Mouse (Mus musculus): ENCODE measurements around the gene Pitpnm1. TPM values are rescaled to one million over a fixed set of nuclear protein-coding genes. Genes with fewer than 3 reads are reported as not detected.
"Not testable (repeated sequence)": the region's sequence is repeated elsewhere in the genome, so short reads cannot be mapped to it uniquely, and the experiment has no call there.

Gene Pitpnm1
- total RNA-seq, 2 experiments from 2014 or later: 185 to 187 TPM

DNA sequence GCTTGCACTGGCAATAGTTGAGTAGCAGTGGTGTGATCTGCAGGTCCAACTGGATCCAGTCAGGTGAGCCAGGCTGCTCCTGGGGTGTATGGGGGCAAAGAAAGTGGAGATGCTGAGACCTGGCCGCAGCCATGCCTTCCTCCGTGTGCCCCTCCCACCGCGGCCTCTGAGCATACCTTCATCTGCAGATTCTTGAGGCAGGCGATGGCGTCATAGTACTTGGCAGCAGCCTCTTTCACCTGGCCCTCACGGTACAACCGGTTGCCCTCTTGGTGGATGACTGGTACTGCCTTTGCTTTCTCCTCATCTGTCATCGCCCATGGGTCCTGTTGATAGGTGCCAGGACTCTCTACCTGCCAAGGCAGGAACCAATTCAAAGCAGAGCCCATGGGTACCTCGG, 15.3 kb downstream of the Pitpnm1 start:
- intact Hi-C loops (cut with DNase I): no loop called here
- DNase-seq: no peak

DNA sequence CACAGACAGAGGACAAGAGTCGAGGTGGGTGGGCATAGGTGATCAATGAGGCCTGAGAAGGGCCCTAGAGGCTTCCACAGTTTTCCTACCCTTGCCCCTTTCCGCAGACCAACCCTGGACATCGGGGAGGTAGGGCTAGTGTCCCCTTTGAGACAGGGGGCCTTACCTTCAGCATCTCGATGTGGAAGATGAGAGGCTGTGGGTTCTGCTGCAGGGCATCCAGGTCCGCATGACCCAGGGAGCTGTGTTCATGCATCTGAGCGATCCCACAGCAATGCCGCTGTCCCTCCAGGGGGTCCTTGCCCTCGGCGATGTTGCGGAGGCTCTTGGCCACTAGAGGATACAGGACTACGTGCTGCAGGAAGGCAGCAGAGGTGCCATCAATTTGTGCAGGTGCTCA, 16.0 kb downstream of the Pitpnm1 start:
- no peak for DNase-seq
- intact Hi-C loops (cut with DNase I): no loop called here

DNA sequence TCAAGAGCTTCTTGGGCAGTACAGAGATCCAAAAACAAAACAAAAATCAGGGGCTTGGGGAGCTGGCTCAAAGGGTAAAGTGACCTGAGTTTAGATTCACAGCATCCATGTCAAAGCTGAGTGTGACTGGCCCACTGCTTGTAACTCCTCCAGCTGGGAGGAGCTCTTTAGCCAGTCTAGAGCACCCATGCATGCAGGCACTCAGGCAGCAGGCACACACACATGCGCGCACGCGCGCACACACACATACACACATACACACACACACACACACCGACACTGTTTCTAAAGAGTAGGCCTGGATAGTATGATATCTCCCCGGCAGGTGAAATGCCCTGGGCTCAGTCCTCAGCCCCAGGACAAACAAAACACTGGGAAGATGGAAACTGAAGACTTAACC, 17.2 kb downstream of the Pitpnm1 start:
- DNase-seq: no peak
- intact Hi-C loops (cut with DNase I): no loop called here

DNA sequence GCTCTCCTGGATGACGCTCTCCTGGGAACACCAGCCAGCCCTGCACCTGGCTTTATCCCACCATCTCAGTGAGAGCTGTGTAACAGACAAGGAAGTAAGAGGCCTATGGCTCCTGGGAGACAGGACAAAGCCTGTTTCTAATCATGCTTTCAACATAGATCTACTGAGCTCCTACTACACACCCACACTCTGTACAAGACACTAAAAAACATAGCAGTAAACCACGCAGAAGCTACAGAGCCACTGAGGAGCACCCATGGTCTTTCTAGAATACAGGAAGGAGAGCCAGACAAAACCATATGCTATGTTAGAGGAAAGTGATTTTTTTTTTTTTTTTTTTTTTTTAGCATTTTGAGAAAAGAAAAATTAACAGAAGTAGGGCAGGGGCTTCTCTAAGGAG, 18.6 kb downstream of the Pitpnm1 start:
- intact Hi-C loops (cut with DNase I): no loop called here

DNA sequence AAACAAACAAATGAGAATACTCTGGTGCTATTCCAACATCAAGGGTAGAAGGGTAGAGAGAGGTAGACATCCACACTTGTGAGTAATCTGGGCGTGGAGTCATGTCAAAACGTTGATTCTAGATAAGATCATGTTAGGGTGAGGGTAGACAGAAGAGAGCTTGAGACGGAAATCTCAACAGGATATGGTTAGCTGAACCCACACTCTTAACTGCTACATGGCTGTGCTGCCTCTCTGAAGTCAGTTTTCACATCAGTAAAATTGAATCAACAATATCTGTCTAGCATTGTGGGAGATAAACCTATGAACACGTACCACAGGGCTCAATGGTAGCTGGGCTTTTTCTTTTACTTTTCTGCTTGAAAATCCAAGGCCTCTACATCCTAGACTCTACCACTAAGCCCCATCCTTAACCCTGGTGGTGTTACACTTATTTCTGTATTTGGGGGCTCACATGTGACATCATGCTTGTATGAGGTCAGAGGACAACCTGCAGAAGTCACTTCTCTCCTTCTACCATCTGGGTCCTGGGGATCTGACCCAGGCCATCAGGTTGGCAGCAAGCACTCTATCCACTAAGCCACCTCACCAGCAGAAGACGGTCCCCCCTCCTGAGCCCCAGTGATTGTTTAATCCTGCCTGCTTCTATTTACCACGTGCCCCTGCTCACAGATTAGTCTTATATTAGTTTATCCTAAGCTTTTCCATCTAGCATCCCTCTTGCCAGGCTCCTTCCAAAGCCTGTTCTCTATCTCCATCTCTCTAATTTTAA, 20.1 kb downstream of the Pitpnm1 start:
- intact Hi-C loops (cut with DNase I): no loop called here
- DNase-seq: no peak

More for the DNA sequence above, 18.6 kb downstream of the Pitpnm1 start:
- DNase-seq: no peak

DNA sequence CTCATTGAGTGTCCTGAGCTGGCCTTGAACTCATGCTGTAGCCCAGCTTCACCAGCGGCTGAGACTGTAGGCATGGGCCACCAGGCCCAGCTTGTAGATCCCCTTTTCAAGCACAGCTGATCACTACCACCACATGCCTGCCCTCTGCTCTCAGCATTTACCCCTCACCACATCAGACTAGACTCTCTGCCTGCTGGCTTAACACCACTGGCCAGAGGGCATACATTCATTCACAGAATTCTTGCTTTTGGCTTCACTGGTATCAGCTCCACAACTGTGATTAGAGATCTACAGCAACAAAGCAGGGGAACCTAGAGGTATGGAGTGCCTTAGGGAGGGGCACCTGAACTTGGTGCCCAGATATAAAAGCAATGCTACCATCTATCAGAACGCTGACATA, 20.7 kb downstream of the Pitpnm1 start:
- no peak for DNase-seq
- intact Hi-C loops (cut with DNase I): no loop called here

DNA sequence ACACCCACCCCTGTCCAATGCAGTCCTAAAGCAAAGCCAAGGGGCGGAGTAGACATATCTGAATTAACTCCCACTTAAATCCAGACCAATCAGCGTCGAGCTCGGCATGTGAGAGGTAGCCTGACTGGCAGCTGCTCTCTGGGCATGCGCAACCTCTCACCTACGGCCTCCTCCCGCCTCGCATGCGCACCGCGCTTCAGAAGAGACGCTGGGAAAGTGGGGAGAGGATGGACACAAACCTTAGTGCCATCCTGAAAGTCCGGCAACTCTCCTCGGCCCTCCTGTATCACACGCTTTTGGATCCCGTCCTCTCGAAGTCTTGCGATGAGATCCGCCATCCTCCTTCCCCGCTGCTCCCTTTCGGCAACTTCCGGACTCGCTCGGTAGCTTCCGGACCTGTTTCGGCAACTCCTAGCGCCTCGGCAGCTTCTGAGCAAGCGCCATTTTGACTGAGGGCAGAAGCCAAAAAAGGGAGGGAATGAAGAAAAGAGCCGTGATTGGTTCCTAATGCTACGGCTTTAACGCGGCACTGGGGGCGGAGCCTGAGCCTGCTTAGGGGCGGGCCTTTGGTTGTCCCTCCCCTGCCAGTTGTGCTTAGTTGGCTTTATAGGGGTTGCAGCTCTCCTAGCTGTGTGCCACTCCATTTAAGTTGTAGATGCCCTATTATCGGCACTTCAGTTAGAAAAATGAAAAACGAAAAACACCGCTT, 21.5 kb downstream of the Pitpnm1 start:
- peak; percentile 98 for DNase-seq
- intact Hi-C loops (cut with DNase I): no loop called here

DNA sequence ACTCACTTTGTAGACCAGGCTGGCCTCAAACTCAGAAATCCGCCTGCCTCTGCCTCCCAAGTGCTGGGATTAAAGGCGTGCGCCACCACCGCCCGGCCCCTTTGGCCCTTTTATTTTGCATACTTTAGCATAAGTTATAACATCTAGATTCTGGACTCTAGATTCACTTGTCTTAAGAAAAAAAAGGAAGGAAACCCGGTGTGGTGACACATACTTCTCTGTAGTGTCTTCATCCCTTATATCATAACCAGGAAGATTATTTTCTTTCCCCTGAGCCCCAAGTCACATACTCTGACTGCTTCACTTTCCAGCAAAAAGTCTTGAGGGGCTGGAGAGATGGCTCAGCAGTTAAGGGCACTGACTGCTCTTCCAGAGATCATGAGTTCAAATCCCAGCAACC, 22.1 kb downstream of the Pitpnm1 start:
- intact Hi-C loops (cut with DNase I); DNase-seq: not testable (repeated sequence)

DNA sequence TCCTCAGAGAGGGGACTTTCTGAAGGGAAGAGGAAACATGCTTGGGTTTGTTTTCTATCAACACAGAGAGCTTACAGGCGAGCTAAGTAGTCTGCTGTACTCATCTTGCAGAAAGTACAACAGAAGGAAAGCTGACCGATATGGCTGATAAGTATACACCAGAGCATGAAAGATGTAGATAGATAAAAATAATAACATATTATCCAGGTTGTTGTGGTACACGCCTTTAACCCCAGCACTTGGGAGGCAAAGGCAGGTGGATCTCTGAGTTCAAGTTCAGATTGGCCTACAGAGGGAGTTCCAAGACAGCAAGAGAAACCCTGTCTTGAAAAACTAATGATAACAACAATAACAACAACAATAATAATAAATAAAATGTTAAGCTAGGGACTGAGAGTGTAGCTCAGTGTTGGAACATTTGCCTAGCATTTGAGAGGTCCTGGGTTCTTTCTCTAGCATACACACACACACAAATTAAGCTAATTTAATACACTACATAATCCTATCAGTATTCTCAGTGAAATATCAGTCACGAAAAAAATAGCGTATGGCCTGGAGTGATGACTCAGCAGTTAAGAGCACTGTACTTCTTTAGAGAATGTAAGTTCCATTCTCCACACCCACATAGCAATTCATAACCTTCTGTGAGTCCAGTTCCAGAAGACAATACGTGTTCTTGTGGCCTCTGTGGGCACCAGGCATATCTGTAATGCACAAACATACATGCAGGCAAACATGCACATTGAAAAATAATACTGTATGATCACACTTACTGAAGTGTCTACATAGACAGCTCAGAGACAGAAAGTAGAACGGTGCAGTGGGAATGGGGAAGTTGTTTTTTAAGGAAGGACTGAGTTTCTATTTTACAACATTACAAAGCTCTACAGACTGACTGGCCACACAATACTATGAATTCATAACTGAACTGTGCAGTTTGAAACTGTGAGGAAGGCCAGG, 22.9 kb downstream of the Pitpnm1 start:
- intact Hi-C loops (cut with DNase I): no loop called here
- DNase-seq: no peak

DNA sequence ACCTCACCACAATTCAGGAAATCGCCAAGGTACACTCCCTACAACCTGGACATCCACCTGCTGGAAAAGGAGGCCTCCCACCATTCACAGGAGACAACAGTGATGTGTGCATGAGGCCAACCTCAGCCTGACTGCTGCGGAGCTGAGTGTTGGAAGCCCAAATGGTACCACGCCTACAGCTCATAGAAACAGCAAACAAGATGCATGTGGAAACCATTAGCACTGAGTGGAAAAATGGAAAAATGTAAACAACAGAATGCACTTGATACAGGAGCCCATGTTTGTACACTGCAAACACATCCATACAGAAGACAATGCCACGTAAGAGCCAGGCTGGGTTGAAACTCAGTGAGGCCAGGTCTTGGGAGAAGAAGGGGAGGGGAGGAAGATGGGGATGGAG, 24.6 kb downstream of the Pitpnm1 start:
- intact Hi-C loops (cut with DNase I): no loop called here
- no peak for DNase-seq

DNA sequence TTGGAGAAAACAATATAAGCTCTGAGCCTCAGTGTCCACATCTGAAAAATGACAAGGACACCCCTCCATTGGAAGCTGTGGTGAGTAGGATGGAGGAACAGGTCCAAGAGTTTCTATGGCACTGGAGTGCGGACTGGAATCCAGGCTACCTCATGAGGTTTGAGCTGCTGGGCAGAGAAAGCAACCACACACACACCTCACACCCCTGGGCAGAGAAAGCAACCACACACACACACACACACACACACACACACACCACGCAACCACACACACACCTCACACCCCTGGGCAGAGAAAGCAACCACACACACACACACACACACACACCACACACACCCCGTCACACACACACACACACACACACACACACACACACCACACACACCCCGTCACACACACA, 25.5 kb downstream of the Pitpnm1 start:
- DNase-seq; intact Hi-C loops (cut with DNase I): not testable (repeated sequence)

DNA sequence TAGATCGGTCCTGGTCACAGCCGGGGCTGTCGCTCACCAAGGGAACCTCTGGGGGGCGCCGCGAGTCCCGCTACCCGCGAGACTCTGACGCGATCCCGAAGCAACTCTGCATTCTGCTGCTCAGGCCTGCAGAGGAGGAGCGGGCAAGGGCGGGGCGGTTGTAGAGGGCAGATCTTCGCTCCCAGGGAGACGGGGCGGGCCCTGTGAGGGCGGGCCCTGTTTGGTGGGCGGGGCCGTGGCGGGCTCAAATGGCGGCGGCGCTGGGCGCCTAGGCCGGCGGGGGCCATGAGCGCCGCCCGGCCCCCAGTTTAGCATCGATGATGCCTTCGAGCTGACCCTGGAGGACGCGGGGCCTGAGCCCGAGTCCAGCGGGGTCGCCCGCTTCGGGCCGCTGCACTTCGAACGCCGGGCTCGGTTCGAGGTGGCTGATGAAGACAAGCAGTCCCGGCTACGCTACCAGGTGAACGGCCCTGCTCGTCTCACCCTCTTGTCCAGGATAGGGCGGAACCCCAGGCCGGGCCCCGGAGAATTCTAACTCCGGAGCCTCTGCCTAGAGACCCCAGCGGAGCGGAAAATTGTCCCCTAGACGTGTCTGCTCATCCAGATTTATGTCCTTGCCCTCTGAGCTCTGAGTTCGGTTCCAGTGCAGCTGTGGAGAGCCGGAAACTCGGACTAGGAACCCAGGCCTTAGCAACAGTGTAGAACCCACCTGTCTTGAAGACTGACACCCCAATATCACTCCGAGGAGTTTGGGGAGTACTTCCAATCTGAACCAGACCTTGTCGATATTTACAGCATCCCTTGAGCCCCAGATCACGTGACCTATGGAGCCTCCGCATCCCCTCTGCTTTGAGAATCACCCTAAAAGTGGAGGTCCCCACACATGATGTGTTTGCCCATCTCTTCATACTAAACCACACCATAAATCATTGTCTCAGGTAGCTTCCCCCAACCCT, 26.2 kb downstream of the Pitpnm1 start, which contains the start of gene Aip:
Aip (minus strand) TSS at position 118 of the 956 bp plus-strand sequence.
- intact Hi-C loops (cut with DNase I): no loop called here
- DNase-seq: peak; percentile 99

DNA sequence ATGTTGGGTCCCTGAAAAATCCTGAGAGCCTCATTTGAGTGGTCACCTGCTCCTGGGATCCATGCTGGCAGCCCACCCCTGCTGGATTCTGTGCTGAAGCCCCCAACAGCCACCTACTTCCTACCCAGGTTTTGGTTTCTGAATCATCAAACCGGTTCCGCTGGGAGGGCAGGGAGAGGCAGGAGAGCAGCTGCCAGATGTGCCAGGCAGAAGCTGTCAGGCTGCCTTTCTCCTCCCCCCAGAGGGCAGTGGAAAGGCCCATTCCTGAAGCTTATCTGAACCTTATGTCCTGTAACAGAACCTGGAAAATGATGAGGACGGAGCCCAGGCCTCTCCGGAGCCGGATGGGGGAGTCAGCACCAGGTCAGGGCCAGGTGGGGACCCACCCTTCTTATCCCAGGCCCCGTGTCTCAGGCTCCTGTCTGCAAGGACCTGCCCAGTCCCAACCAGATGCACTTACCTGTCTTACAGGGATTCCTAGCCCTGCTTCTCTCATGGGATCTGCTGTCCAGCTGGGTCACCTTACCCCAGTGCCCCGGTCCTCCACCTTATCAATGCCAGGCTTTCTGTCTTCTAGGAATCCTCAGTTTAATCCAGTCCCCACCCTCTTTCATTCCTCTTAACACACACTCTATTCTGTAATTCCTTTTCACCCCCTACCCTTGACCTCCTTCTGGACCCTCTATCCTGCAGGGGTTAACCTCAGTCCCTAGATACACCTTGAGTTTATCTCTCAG, 27.1 kb downstream of the Pitpnm1 start:
- intact Hi-C loops (cut with DNase I): no loop called here
- DNase-seq: no peak

DNA sequence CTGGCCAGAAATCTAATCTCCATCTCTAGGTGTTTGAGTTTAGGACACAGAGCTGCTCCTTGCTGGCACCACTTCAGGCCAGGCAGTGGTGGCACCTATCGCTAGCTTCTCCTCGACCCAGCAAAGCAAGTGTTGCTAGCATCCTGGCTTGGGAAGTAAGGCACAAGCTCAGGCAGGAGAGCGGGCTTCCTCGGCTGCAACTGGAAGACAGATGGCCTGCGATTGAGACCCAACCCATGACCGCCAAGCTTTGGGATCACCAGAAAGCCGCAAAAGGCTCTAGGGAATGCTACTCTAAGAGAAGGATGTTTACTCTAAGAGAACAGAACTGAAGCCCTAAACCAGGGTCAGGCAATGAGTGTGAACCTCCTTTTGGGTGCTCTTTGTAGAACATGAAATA, 29.7 kb downstream of the Pitpnm1 start:
- no peak for DNase-seq
- intact Hi-C loops (cut with DNase I): no loop called here

DNA sequence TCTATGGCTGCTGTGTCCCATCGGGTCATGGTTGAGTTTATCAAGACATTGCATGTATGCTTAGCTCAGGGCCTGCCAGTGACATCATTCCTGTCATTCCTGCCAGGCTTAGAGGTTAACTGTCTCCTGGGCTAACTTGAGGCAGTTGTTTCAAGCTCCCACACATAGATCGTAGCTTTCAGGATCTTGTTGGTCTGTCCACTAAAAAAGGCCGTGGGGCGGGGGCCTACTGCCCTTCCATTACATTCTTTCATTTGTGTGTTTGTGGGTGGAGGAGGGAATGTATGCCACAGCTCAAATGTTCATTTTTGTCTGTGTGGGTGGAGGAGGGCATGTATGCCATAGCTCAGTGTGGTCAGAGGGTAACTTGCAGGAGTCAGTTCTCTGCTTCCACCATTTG, 30.3 kb downstream of the Pitpnm1 start:
- no peak for DNase-seq
- intact Hi-C loops (cut with DNase I): no loop called here

DNA sequence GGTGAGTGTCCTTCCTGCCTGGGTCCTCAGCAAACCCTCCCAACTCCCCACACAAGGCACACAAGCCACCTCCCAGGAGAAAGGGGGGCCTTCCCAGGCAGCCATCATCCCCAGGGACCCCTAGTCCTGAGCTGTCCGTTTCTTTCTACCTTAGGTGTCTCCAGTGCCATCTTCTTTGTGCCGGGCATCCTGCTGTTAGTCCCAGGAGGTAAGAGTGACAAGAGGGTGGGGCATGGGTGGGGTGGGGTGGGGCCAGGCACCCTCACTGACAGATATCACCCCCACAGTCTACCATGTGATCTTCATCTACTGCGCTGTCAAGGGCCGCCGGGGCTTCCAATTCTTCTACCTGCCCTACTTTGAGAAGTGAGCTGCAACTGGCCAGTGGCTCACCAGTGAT, 31.3 kb downstream of the Pitpnm1 start:
- no peak for DNase-seq
- intact Hi-C loops (cut with DNase I): no loop called here

DNA sequence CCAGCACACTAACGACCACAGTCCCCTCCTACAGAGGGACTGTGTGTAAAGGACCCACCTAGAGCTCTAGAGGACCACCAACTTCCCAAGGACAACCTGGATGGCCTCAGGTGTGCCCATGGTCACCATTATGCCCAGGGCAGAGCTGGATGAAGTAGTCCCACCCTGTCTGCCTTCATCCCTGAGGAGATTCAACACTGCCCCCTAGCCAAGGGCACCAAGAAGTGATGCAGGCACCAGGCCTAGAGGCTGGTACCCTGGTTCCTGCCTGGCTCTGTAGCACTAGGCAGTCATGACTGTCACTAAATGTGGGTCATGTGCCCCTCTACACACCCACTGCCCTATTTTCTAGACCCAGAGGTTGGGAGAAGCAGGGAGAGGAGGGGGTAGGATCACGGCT, 32.0 kb downstream of the Pitpnm1 start:
- DNase-seq: no peak
- intact Hi-C loops (cut with DNase I): no loop called here

DNA sequence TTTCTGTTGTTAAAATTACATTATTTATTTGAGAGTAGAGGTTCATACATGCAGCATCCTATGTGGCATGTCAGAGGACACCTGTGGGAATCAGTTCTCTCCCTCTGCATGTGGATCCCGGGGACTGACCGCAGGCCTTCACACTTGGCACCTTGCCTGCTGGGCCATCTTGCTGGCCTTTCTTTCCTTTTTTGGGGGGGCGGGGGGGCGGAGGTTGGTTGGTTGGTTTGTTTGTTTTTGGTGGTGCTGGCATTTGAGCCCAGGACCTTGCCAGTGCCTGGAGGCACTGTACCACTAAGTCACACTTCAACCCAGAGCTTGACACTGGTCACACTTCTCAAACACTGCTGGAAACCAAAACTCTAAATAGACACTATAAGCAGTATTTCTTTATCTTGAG, 34.6 kb downstream of the Pitpnm1 start:
- DNase-seq: no peak
- intact Hi-C loops (cut with DNase I): no loop called here

DNA sequence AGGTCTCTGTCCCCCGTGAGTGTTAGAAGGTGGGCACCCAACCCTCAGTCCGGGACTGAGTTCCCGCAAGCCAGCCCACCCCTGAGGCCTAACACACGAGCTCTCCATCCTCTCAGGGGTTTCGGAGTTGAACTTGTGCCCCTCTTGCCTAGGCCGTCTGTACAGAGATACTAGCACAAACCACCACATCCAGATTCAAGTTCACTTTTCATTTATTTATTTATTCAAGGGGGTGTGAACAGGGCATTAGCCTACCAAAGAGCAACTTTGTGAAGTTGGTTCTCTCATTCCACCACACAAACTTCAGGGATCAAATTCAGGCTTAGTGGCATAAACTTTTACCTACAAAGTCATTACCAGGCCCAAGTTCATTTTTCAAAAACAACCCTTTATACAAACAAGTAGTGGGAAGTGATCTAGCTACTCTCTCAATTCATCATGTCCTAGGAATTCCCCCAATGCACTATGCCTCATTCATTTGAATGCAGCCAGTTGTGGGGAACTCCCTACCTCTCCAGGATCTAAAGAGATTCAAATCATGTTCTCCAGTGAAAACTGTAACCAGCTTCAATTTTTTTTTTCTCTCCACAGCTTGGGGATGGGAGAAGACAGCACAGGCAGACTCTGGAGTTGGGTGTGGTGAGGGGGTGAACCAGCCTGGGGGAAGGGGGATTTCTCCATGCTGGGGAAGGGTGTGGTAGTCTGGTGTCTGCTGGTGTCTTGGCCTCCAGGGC, 35.6 kb downstream of the Pitpnm1 start:
- DNase-seq; intact Hi-C loops (cut with DNase I): not testable (repeated sequence)

Data from left cerebral cortex, postnatal 4 days (tissue).